In the genomic region with DNA sequence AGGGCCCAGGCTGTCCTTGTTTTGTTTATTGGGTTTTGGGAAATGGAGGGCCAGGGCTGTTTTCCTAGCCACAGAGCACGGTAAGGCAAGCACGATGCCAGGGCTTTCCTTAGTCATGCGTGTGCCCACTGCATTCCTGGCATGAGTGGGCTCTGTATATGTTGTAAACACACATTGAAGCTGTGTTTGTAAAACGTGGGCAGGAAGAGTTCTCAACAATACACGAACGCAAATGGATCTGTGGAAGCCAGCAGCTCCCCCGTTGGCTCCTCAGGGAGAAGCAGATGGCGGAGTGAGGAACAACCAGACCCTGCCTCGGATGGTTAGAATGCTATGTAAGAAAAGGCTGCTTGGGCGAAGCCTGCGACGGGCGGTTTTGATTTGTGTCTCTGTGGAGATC, we compare ENCODE assay signal across 21 mouse cellular contexts. TPM values are rescaled to one million over a fixed set of nuclear protein-coding genes. Genes with fewer than 3 reads are reported as not detected.
DNase-seq lines count a peak whose midpoint lies in the region; ATAC-seq and TF ChIP-seq lines count a peak whose summit lies in the region.
"Had no signal": no experiment of that assay in that cellular context is flagged by ENCODE, and none has a peak within 500 bp of the region (broad histone marks: within the 10 kb centered on the region; RNA-seq: fewer than 3 reads in every experiment).

No protein-coding gene starts in this region.

- H3K27me3 ChIP-seq in hindbrain, embryonic 12.5 days: no peaks in the 10 kb centered on the region
- H3K27me3 ChIP-seq: limb, embryonic 12.5 days; liver, embryonic 12.5 days; lung, embryonic 15.5 days had no signal

- H3K4me3 ChIP-seq in layer of hippocampus, adult 2 months: no peak overlapping the region
- no peak overlapping the region for H3K4me3 ChIP-seq in olfactory bulb, adult 2 months (ENCODE audit: insufficient read depth, low read depth, low read length)
- no peak overlapping the region for H3K4me3 ChIP-seq in hindbrain, embryonic 12.5 days
- H3K4me3 ChIP-seq: limb, embryonic 12.5 days; liver, embryonic 12.5 days; lung, embryonic 15.5 days had no signal

- peaks cover 14% of the 10 kb centered on the region for H3K4me1 ChIP-seq in olfactory bulb, adult 2 months (ENCODE audit: control insufficient read depth, insufficient read depth, low read length)
- no peaks in the 10 kb centered on the region for H3K4me1 ChIP-seq in hindbrain, embryonic 12.5 days
- H3K4me1 ChIP-seq: limb, embryonic 12.5 days; liver, embryonic 12.5 days; lung, embryonic 15.5 days had no signal

- no peak for TF ChIP-seq CTCF in layer of hippocampus, adult 2 months (conservative IDR thresholded peaks at IDR 0.05)
- no peak for TF ChIP-seq CTCF in olfactory bulb, adult 2 months (IDR thresholded peaks at IDR 0.05; ENCODE audit: insufficient read depth, low read depth, low read length)

- TF ChIP-seq POLR2A in olfactory bulb, adult 2 months (IDR thresholded peaks at IDR 0.05; ENCODE audit: insufficient read depth, low read depth, low read length): no peak

- no peak overlapping the region for H3K4me2 ChIP-seq in hindbrain, embryonic 12.5 days (replicated peaks)
- H3K4me2 ChIP-seq: limb, embryonic 12.5 days; liver, embryonic 12.5 days; lung, embryonic 15.5 days had no signal

- 55% methylated on average over 13 of the region's 13 CpGs for WGBS in olfactory bulb, adult 2 months
- WGBS in hindbrain, embryonic 12.5 days: 81% methylated on average over 13 of the region's 13 CpGs

- H3K9me3 ChIP-seq in hindbrain, embryonic 12.5 days (replicated peaks): 0 out of 2 replicates have a peak, but pooled peaks cover 3% of the 10 kb centered on the region
- H3K9me3 ChIP-seq: lung, embryonic 15.5 days had no signal

- peak; percentile 33 to 34 for DNase-seq in left cerebral cortex, adult 18-20 months (ENCODE audit: low spot score in 2 of 2)
- no peak for DNase-seq in left cerebral cortex, postnatal 4 days
- peak; percentile 47 to 57 for DNase-seq in layer of hippocampus, adult 2 months (ENCODE audit: low spot score in 2 of 2)
- peak; percentile 15 for DNase-seq in right cerebral cortex, postnatal 4 days
- DNase-seq in gastrocnemius, postnatal 14 days: no peak
- no peak for DNase-seq in retina, embryonic 14.5 days (ENCODE audit: low spot score)
- DNase-seq: adrenal gland, adult 8-10 months; cerebellum, adult 18-20 months; cerebellum, postnatal 25 days; gastrocnemius, postnatal 10 days; heart, adult 18-20 months; heart, postnatal 4 days; kidney, adult 11 months; kidney, postnatal 10 days; lung, postnatal 4 days had no signal

- H3K9ac ChIP-seq in hindbrain, embryonic 12.5 days: no peak overlapping the region
- H3K9ac ChIP-seq: limb, embryonic 12.5 days; liver, embryonic 12.5 days; lung, embryonic 15.5 days had no signal

- intact Hi-C loops in left cerebral cortex, postnatal 4 days (cut with DNase I): no loop called here
- intact Hi-C loops in gastrocnemius, postnatal 14 days (cut with DNase I; ENCODE audit: low total_unique reads): no loop called here

- peak overlapping the region; percentile 53 for H3K27ac ChIP-seq in layer of hippocampus, adult 2 months
- peak overlapping the region; percentile 33 for H3K27ac ChIP-seq in olfactory bulb, adult 2 months (ENCODE audit: insufficient read depth, low read depth, low read length)
- H3K27ac ChIP-seq in hindbrain, embryonic 12.5 days: no peak overlapping the region
- H3K27ac ChIP-seq: limb, embryonic 12.5 days; liver, embryonic 12.5 days; lung, embryonic 15.5 days had no signal

- ATAC-seq in hindbrain, embryonic 12.5 days (ENCODE audit: low FRiP score): no peak
- ATAC-seq: forebrain, embryonic 14.5 days; liver, embryonic 12.5 days had no signal

- H3K36me3 ChIP-seq in hindbrain, embryonic 12.5 days: no peaks in the 10 kb centered on the region
- H3K36me3 ChIP-seq: limb, embryonic 12.5 days; liver, embryonic 12.5 days; lung, embryonic 15.5 days had no signal

RNA-seq across cellular contexts. Expression of a gene that starts 53.0 kb away (rescaled TPM):
- total RNA-seq in left cerebral cortex, adult 18-20 months (2021): 1 to 10 TPM; 1.9 to 2.0 TPM
- total RNA-seq in left cerebral cortex, postnatal 4 days (2021): 1 to 10 TPM; 2.8 to 3.7 TPM
- total RNA-seq in layer of hippocampus, adult 2 months (2021): 1 to 10 TPM; 1.4 to 1.7 TPM
- not detected in 2 replicates for polyA plus RNA-seq in olfactory bulb, adult 2 months (2012; ENCODE audit: insufficient read depth, insufficient read length, low replicate concordance, missing spikeins)
- polyA plus RNA-seq in hindbrain, embryonic 12.5 days (2016; fragmentation: Nextera tagmentation; extraction: Ambion mirVana): 1.1 and 2.0 TPM in 2 replicates
- total RNA-seq in gastrocnemius, postnatal 14 days (2021): 1 to 10 TPM; 7.4 to 8.1 TPM

Comparison
In these comparisons a context has a peak if more than half of its experiments do, and no peak if none do; other contexts are left out.
1. DNase-seq: peak in left cerebral cortex, adult 18-20 months (2 of 2), layer of hippocampus, adult 2 months (2 of 2) and right cerebral cortex, postnatal 4 days (single experiment); none in left cerebral cortex, postnatal 4 days (single experiment), gastrocnemius, postnatal 14 days (single experiment) and retina, embryonic 14.5 days (single experiment).